In the genomic region with DNA sequence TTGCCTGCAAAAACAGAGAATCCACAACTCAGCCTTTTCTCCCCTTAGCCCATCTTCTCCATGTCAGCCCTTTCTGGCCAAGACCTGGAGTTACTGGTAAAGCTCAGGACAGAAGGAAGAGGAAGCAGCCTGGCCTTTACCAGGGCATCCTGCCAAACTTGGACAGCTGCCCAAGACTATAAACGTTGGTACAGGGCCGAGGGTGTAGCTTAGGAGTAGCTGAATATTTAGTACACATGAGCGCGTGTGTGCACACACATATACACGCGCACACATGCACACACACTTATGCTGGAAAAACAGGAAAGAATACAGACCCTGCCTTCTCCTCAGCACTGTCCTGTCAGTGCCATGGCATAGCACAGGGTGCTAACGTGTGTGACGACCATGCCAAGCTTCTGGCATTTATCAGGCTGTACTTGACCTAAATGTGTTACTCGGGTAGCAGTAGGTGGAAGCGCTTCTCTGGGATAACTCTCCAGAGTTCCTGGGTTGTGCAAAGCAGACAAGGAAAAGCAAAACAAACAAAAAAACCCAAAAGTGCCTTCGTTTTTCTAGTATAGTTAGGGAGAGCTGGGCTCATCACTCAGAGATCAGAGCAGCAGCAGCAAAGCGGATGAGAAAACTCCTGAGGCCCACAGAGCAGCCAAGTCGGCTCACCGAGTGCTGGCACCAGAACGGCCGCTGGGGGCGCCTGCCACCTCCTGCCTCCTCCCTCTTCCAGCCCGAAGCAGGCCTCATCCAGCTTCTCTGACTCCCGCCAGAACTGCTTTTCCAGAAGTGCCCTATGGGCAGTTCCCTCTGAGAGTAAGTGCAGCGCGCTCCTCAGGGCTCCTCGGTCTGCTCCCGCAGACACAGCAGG, we compare ENCODE assay signal across 7 mouse cellular contexts. TPM values are rescaled to one million over a fixed set of nuclear protein-coding genes. Genes with fewer than 3 reads are reported as not detected.
DNase-seq lines count a peak whose midpoint lies in the region; ATAC-seq and TF ChIP-seq lines count a peak whose summit lies in the region.

No protein-coding gene starts in this region.

- peak overlapping the region; percentile 81 for H3K9ac ChIP-seq in embryonic facial prominence, embryonic 12.5 days
- peak overlapping the region; percentile 47; the same call in 1 of the 2 replicates for H3K9ac ChIP-seq in limb, embryonic 12.5 days (replicated peaks)
- no peak overlapping the region for H3K9ac ChIP-seq in midbrain, embryonic 13.5 days (replicated peaks)

- 0 out of 2 replicates have a peak, but pooled peaks cover 3% of the 10 kb centered on the region for H3K36me3 ChIP-seq in embryonic facial prominence, embryonic 12.5 days
- peaks cover 4% of the 10 kb centered on the region; the same call in 1 of the 2 replicates for H3K36me3 ChIP-seq in limb, embryonic 12.5 days
- no peaks in the 10 kb centered on the region for H3K36me3 ChIP-seq in midbrain, embryonic 13.5 days
- H3K36me3 ChIP-seq in spleen, adult 2 months (ENCODE audit: control insufficient read depth, insufficient read depth, low read length), result peaks cover 2% of the 10 kb centered on the region; the same call in 1 of the 2 replicates

- H3K27ac ChIP-seq in embryonic facial prominence, embryonic 12.5 days, result peak overlapping the region; percentile 96
- peak overlapping the region; percentile 99 for H3K27ac ChIP-seq in limb, embryonic 12.5 days
- H3K27ac ChIP-seq in midbrain, embryonic 13.5 days, result peak overlapping the region; percentile 21; the same call in 1 of the 2 replicates
- H3K27ac ChIP-seq in spleen, adult 2 months (ENCODE audit: insufficient read depth, low read length), result peak overlapping the region; percentile 64

- peaks cover 79% of the 10 kb centered on the region for H3K4me1 ChIP-seq in embryonic facial prominence, embryonic 12.5 days
- peaks cover 84% of the 10 kb centered on the region for H3K4me1 ChIP-seq in limb, embryonic 12.5 days (replicated peaks)
- H3K4me1 ChIP-seq in midbrain, embryonic 13.5 days (replicated peaks), result peaks cover 61% of the 10 kb centered on the region
- peaks cover 54% of the 10 kb centered on the region for H3K4me1 ChIP-seq in spleen, adult 2 months (ENCODE audit: control insufficient read depth, insufficient read depth, insufficient read length)

- TF ChIP-seq CTCF in spleen, adult 2 months (IDR thresholded peaks at IDR 0.05; ENCODE audit: extremely low read depth, insufficient read depth, insufficient read length, insufficient replicate concordance), result peak; percentile 84

- peak overlapping the region; percentile 3; the same call in 1 of the 2 replicates for H3K4me3 ChIP-seq in embryonic facial prominence, embryonic 12.5 days
- peak overlapping the region; percentile 38 for H3K4me3 ChIP-seq in limb, embryonic 12.5 days (replicated peaks)
- no peak overlapping the region for H3K4me3 ChIP-seq in midbrain, embryonic 13.5 days (replicated peaks)
- H3K4me3 ChIP-seq in spleen, adult 2 months (ENCODE audit: extremely low read depth, insufficient read depth, insufficient read length), result 0 out of 2 replicates have a peak overlapping the region, but pooled peaks have one; percentile 12

- ATAC-seq in embryonic facial prominence, embryonic 12.5 days (ENCODE audit: insufficient number of reproducible peaks, insufficient read depth, low FRiP score, low TSS enrichment), result no peak
- no peak for ATAC-seq in limb, embryonic 12.5 days (ENCODE audit: insufficient number of reproducible peaks, insufficient read depth, low FRiP score, low TSS enrichment, low read depth)
- peak; percentile 10; the same call in 1 of the 2 replicates for ATAC-seq in midbrain, embryonic 13.5 days

- peak; percentile 91 for DNase-seq in adrenal gland, postnatal 25 days
- DNase-seq in heart, adult 18-20 months, result peak; percentile 95 to 96
- DNase-seq in kidney, adult 18-20 months, result peak; percentile 92
- peak in 1 of 2 experiments; percentile 76 for DNase-seq in spleen, adult 2 months (ENCODE audit: low read depth in 1 of 2, low spot score in 2 of 2)

- WGBS in embryonic facial prominence, embryonic 12.5 days, result 24% methylated on average over 23 of the region's 23 CpGs
- WGBS in limb, embryonic 12.5 days, result 21% methylated on average over 23 of the region's 23 CpGs
- WGBS in midbrain, embryonic 13.5 days, result 26% methylated on average over 23 of the region's 23 CpGs
- 41% methylated on average over 23 of the region's 23 CpGs for WGBS in spleen, adult 2 months

- no peak for TF ChIP-seq POLR2A in spleen, adult 2 months (IDR thresholded peaks at IDR 0.05; ENCODE audit: low read depth, low read length)

- H3K9me3 ChIP-seq in embryonic facial prominence, embryonic 12.5 days, result no peaks in the 10 kb centered on the region
- no peaks in the 10 kb centered on the region for H3K9me3 ChIP-seq in limb, embryonic 12.5 days
- H3K9me3 ChIP-seq in midbrain, embryonic 13.5 days, result no peaks in the 10 kb centered on the region

- no peaks in the 10 kb centered on the region for H3K27me3 ChIP-seq in embryonic facial prominence, embryonic 12.5 days
- H3K27me3 ChIP-seq in limb, embryonic 12.5 days, result no peaks in the 10 kb centered on the region
- peaks cover 27% of the 10 kb centered on the region for H3K27me3 ChIP-seq in midbrain, embryonic 13.5 days
- H3K27me3 ChIP-seq in spleen, adult 2 months (ENCODE audit: control insufficient read depth, insufficient read depth, low read length), result no peaks in the 10 kb centered on the region

- peak overlapping the region; percentile 91 for H3K4me2 ChIP-seq in embryonic facial prominence, embryonic 12.5 days (replicated peaks)
- peak overlapping the region; percentile 86 for H3K4me2 ChIP-seq in limb, embryonic 12.5 days
- H3K4me2 ChIP-seq in midbrain, embryonic 13.5 days (replicated peaks), result peak overlapping the region; percentile 16

RNA-seq across cellular contexts. Expression of a gene that starts 4.0 kb away (rescaled TPM):
- total RNA-seq in adrenal gland, postnatal 25 days (2021), result 13.6 and 24.0 TPM in 2 replicates
- polyA plus RNA-seq in embryonic facial prominence, embryonic 12.5 days (2016; fragmentation: Nextera tagmentation; extraction: Ambion mirVana), result 6.6 and 7.1 TPM in 2 replicates
- total RNA-seq in heart, adult 18-20 months (2021), result 1 to 10 TPM; 5.2 to 5.4 TPM
- polyA plus RNA-seq in limb, embryonic 12.5 days (2016; fragmentation: Nextera tagmentation; extraction: Ambion mirVana), result 4.8 and 7.1 TPM in 2 replicates
- polyA plus RNA-seq in midbrain, embryonic 13.5 days (2015; fragmentation: Nextera tagmentation; extraction: Ambion mirVana), result 4.0 and 4.7 TPM in 2 replicates
- polyA plus RNA-seq in spleen, adult 2 months (2012; rRNA removed), result 24.8 and 32.4 TPM in 2 replicates

RNA-seq across cellular contexts. Expression of a gene that starts 52.5 kb away (rescaled TPM):
- total RNA-seq in adrenal gland, postnatal 25 days (2021), result 10.6 and 12.8 TPM in 2 replicates
- 99.8 and 106 TPM in 2 replicates for polyA plus RNA-seq in embryonic facial prominence, embryonic 12.5 days (2016; fragmentation: Nextera tagmentation; extraction: Ambion mirVana)
- total RNA-seq in heart, adult 18-20 months (2021), result 1 to 10 TPM in 1 of 2 experiments, under 1 TPM in 1; 0.82 to 1.8 TPM
- 119 and 127 TPM in 2 replicates for polyA plus RNA-seq in limb, embryonic 12.5 days (2016; fragmentation: Nextera tagmentation; extraction: Ambion mirVana)
- 37.4 and 38.0 TPM in 2 replicates for polyA plus RNA-seq in midbrain, embryonic 13.5 days (2015; fragmentation: Nextera tagmentation; extraction: Ambion mirVana)
- polyA plus RNA-seq in spleen, adult 2 months (2012; rRNA removed), result 5.0 and 5.7 TPM in 2 replicates

Comparison
In these comparisons a context has a peak if more than half of its experiments do, and no peak if none do; other contexts are left out.
1. H3K27ac ChIP-seq: peak in every context shown above with its lines; median percentile 99 in limb, embryonic 12.5 days; 96 in embryonic facial prominence, embryonic 12.5 days; 64 in spleen, adult 2 months; 21 in midbrain, embryonic 13.5 days.
2. H3K4me2 ChIP-seq: peak in every context shown above with its lines; median percentile 91 in embryonic facial prominence, embryonic 12.5 days; 86 in limb, embryonic 12.5 days; 16 in midbrain, embryonic 13.5 days.